Mouse (Mus musculus): ENCODE results near the gene Fzd10. TPM values are rescaled to one million over a fixed set of nuclear protein-coding genes. Genes with fewer than 3 reads are reported as not detected.

Fzd10 gene
- polyA plus RNA-seq, 1 experiment from 2014 or later, result 4.7 TPM

DNA sequence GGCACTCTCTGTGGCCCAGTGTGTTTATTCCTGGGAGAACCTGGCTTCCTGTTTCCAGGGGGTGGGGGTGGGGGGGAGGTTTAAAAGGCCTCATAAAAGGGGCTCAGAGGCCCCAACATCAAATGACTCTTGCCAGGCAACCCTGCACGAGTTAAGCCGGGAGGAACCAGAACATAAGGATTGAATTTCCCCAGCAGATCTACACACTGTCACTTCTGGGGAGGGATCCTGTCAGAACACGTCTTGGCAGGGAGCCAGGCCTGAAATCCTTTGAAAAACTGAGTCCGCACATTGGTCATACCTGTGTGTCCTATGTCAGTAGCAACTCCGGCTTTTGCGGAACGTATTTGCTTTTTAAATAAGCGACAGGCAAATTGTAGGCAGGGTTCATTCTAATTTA, 19.3 kb downstream of the Fzd10 start:
- Histone ChIP-seq H3K27ac (replicated peaks; ENCODE audit: low read depth, low read length) (peak overlapping the region; percentile 79), H3K4me3 (ENCODE audit: low read depth, low read length) (no peak overlapping the region), H3K9me3 (ENCODE audit: control insufficient read depth, low read length) (no peaks in the 10 kb centered on the region), H3K27me3 (replicated peaks; ENCODE audit: control insufficient read depth, insufficient read depth, low read length) (no peaks in the 10 kb centered on the region), H3K9ac (ENCODE audit: low read depth, low read length) (no peak overlapping the region), H3K4me2 (ENCODE audit: low read depth, low read length) (peak overlapping the region; percentile 28), H3K36me3 (ENCODE audit: control insufficient read depth, insufficient read depth, low read length) (no peaks in the 10 kb centered on the region), H3K4me1 (ENCODE audit: control insufficient read depth, insufficient read depth, low read length) (peaks cover 37% of the 10 kb centered on the region)
- ATAC-seq (ENCODE audit: low read depth) (peak; percentile 80), DNase-seq (ENCODE audit: low spot score) (peak; percentile 89)
- WGBS, result 14% methylated on average over 8 of the region's 8 CpGs

DNA sequence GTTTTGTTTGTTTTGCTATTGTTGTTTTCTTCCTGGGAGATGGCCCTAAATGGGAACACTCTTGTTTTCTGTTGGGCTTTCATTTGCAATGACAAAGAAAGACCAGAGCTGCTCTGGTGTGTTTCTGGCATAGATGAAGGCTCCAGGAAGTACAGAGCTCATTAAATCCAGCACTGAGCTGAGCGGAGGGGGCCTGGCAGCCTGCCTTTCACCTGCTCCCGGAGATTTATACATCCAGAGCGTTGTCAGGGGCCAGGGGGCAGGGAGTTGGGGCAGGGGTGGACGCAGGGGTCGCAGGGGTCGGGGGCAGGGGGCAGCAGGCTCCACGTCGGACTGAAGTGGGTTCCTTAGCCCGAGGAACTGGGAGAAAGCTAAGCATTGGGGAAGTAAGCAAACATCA, 19.8 kb downstream of the Fzd10 start:
- WGBS, result 2% methylated on average over 9 of the region's 9 CpGs
- H3K36me3 ChIP-seq (ENCODE audit: control insufficient read depth, insufficient read depth, low read length), result no peaks in the 10 kb centered on the region
- peak overlapping the region; percentile 79 for H3K27ac ChIP-seq (replicated peaks; ENCODE audit: low read depth, low read length)
- H3K9me3 ChIP-seq (ENCODE audit: control insufficient read depth, low read length), result no peaks in the 10 kb centered on the region
- no peak overlapping the region for H3K9ac ChIP-seq (ENCODE audit: low read depth, low read length)
- no peak overlapping the region for H3K4me3 ChIP-seq (ENCODE audit: low read depth, low read length)
- H3K27me3 ChIP-seq (replicated peaks; ENCODE audit: control insufficient read depth, insufficient read depth, low read length), result no peaks in the 10 kb centered on the region
- ATAC-seq (ENCODE audit: low read depth) (peak; percentile 61; the same call in 1 of the 2 replicates), DNase-seq (ENCODE audit: low spot score) (no peak)
- H3K4me1 ChIP-seq (ENCODE audit: control insufficient read depth, insufficient read depth, low read length), result peaks cover 37% of the 10 kb centered on the region
- H3K4me2 ChIP-seq (ENCODE audit: low read depth, low read length), result peak overlapping the region; percentile 25

DNA sequence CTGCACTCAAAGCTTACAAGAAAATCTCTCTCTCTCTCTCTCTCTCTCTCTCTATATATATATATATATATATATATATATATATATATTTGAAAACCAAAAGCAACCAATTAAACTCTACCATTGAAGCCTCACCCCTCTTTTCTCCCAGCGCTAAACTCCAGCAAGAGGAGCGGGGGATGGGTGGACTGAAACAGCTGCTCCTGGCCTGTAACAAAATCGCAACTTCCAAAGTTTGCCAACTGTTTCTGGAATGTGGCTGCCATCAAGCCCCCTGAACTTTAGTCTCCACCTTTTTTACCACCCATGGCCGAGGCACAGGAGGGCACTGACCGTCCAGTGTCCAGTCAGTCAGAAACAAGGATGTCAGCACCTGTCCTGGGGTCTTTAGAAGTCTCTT, 27.1 kb downstream of the Fzd10 start:
- Histone ChIP-seq H3K4me2 (ENCODE audit: low read depth, low read length) (no peak overlapping the region), H3K27me3 (replicated peaks; ENCODE audit: control insufficient read depth, insufficient read depth, low read length) (no peaks in the 10 kb centered on the region), H3K9ac (ENCODE audit: low read depth, low read length) (no peak overlapping the region), H3K4me3 (ENCODE audit: low read depth, low read length) (no peak overlapping the region), H3K9me3 (ENCODE audit: control insufficient read depth, low read length) (no peaks in the 10 kb centered on the region), H3K27ac (replicated peaks; ENCODE audit: low read depth, low read length) (no peak overlapping the region), H3K36me3 (ENCODE audit: control insufficient read depth, insufficient read depth, low read length) (no peaks in the 10 kb centered on the region), H3K4me1 (ENCODE audit: control insufficient read depth, insufficient read depth, low read length) (peaks cover 13% of the 10 kb centered on the region; the same call in 1 of the 2 replicates)
- DNase-seq (ENCODE audit: low spot score) (peak; percentile 67), ATAC-seq (ENCODE audit: low read depth) (no peak)
- 34% methylated on average over 5 of the region's 5 CpGs for WGBS

DNA sequence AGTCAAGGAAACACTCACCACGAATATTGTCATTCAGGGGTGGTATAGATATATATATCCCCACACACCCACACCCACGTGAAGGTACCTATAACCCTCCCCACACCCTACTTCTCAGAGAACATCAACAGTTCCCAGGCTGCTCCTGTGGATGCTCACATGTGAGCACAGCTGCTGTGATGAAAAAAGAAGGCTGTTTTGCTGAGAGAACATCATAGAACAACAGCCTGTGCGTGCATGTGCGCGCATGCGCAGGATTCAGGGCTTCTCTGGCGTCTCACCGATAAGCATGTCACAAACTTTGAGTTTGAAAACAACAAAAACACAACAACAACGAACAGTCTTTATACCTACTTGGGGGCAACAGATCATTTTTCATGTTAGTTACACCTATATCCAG, 36.0 kb downstream of the Fzd10 start:
- 48% methylated on average over 9 of the region's 9 CpGs for WGBS
- Histone ChIP-seq H3K4me1 (ENCODE audit: control insufficient read depth, insufficient read depth, low read length) (no peaks in the 10 kb centered on the region; the same call in 1 of the 2 replicates), H3K27ac (replicated peaks; ENCODE audit: low read depth, low read length) (peak overlapping the region; percentile 74), H3K4me3 (ENCODE audit: low read depth, low read length) (peak overlapping the region; percentile 26), H3K9ac (ENCODE audit: low read depth, low read length) (0 out of 2 replicates have a peak overlapping the region, but pooled peaks have one; percentile 16), H3K9me3 (ENCODE audit: control insufficient read depth, low read length) (no peaks in the 10 kb centered on the region), H3K4me2 (ENCODE audit: low read depth, low read length) (peak overlapping the region; percentile 47), H3K36me3 (ENCODE audit: control insufficient read depth, insufficient read depth, low read length) (no peaks in the 10 kb centered on the region), H3K27me3 (replicated peaks; ENCODE audit: control insufficient read depth, insufficient read depth, low read length) (no peaks in the 10 kb centered on the region)
- DNase-seq (ENCODE audit: low spot score) (peak; percentile 71), ATAC-seq (ENCODE audit: low read depth) (peak; percentile 60; the same call in 1 of the 2 replicates)

DNA sequence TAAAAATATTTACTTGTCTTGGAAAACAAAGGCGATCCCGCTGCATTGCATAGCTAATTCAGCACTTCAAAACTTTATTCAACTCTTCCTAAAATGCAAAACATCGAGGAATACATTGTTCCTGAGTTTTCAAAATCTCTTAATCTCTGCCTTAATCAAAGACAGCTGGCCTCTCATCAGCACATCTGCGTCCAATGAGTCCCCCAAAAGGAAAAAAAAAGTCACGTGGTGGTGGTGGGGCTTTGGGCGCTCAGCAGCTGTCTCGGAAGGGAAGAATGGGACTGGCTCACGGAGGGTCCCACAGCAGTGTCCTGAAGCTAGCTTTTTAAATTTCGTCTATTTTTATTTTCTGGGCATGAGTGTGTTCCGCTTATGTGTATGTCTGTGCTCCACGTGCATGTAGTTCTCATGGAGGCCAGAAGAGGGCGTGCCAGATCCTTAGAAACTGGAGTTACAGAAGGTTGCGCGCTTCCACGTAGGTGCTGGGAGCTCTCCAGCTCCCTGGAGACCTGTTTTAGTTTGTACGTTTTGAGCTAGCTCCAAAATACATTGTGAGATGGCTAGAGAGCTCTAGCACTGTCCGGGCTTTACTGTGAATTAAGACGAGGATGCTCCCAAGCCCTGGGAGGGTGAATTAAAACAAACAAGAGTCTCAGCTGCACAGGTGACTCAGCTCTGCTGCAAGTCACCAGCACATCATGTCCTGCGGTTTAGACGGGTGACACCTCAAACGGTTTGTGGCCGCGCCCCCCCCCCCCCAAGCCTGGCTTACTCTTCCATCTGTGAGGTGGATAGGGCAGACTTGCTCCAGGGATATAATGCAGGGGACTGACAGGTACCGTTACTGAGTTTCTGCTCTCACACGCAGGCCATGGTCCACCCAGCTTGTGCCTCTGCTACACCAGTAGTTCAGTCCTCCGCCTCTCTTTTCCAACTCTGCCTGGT, 36.7 kb downstream of the Fzd10 start:
- H3K27me3 ChIP-seq (replicated peaks; ENCODE audit: control insufficient read depth, insufficient read depth, low read length), result no peaks in the 10 kb centered on the region
- H3K4me3 ChIP-seq (ENCODE audit: low read depth, low read length), result peak overlapping the region; percentile 26
- H3K9ac ChIP-seq (ENCODE audit: low read depth, low read length), result no peak overlapping the region
- peak overlapping the region; percentile 47 for H3K4me2 ChIP-seq (ENCODE audit: low read depth, low read length)
- no peaks in the 10 kb centered on the region for H3K9me3 ChIP-seq (ENCODE audit: control insufficient read depth, low read length)
- peak overlapping the region; percentile 74 for H3K27ac ChIP-seq (replicated peaks; ENCODE audit: low read depth, low read length)
- DNase-seq (ENCODE audit: low spot score) (peak; percentile 89), ATAC-seq (ENCODE audit: low read depth) (peak; percentile 86)
- no peaks in the 10 kb centered on the region for H3K36me3 ChIP-seq (ENCODE audit: control insufficient read depth, insufficient read depth, low read length)
- H3K4me1 ChIP-seq (ENCODE audit: control insufficient read depth, insufficient read depth, low read length), result no peaks in the 10 kb centered on the region; the same call in 1 of the 2 replicates
- WGBS, result 56% methylated on average over 24 of the region's 26 CpGs

DNA sequence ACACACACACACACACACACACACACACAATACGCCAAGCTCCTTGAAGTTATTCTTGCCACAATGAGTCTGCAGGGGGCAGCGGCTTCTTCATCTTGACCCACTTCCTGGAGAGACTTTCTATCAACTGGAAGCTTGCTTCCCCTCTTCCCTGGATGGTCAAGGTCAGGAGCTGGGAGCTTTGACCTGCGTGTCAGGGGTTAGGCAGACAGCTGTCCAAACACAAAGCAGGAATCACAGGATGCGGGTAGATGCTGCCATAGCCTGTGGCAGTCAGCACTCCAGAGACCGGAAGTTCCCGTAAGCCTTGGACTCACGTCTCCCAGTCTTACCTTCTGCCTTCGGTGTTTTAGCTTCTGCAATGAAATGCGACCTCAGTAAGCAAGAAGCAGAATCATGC, 38.1 kb downstream of the Fzd10 start:
- Histone ChIP-seq H3K9me3 (ENCODE audit: control insufficient read depth, low read length) (no peaks in the 10 kb centered on the region), H3K4me1 (ENCODE audit: control insufficient read depth, insufficient read depth, low read length) (no peaks in the 10 kb centered on the region; the same call in 1 of the 2 replicates), H3K4me3 (ENCODE audit: low read depth, low read length) (no peak overlapping the region), H3K27ac (replicated peaks; ENCODE audit: low read depth, low read length) (no peak overlapping the region), H3K27me3 (replicated peaks; ENCODE audit: control insufficient read depth, insufficient read depth, low read length) (no peaks in the 10 kb centered on the region), H3K36me3 (ENCODE audit: control insufficient read depth, insufficient read depth, low read length) (no peaks in the 10 kb centered on the region), H3K4me2 (ENCODE audit: low read depth, low read length) (no peak overlapping the region), H3K9ac (ENCODE audit: low read depth, low read length) (no peak overlapping the region)
- 44% methylated on average over 9 of the region's 9 CpGs for WGBS
- no peak for DNase-seq (ENCODE audit: low spot score)
- no peak for ATAC-seq (ENCODE audit: low read depth)

DNA sequence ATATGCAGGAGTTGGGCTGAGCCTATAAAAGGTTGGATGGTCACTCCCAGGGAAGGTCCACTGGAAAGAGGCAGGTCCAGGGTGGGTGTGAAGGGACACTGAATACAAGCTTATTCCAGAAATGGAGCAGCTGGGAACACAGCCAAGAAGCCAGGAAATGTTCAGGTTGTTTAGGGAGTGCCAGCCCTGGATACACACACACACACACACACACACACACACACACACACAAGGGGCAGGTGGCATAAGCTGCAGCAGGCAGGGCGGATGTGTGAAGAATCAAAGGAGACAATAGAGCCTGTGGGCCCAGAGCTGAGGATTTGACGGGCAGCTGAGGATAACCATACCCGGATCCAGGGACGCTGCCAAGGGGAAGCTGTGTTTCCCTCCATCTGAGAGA, 42.4 kb downstream of the Fzd10 start:
- peaks cover 2% of the 10 kb centered on the region; the same call in 1 of the 2 replicates for H3K4me1 ChIP-seq (ENCODE audit: control insufficient read depth, insufficient read depth, low read length)
- H3K9me3 ChIP-seq (ENCODE audit: control insufficient read depth, low read length), result no peaks in the 10 kb centered on the region
- WGBS, result 73% methylated on average over 4 of the region's 4 CpGs
- H3K27ac ChIP-seq (replicated peaks; ENCODE audit: low read depth, low read length), result no peak overlapping the region
- ATAC-seq (ENCODE audit: low read depth) (no peak), DNase-seq (ENCODE audit: low spot score) (no peak)
- H3K9ac ChIP-seq (ENCODE audit: low read depth, low read length), result no peak overlapping the region
- no peak overlapping the region for H3K4me3 ChIP-seq (ENCODE audit: low read depth, low read length)
- no peaks in the 10 kb centered on the region for H3K27me3 ChIP-seq (replicated peaks; ENCODE audit: control insufficient read depth, insufficient read depth, low read length)
- no peak overlapping the region for H3K4me2 ChIP-seq (ENCODE audit: low read depth, low read length)
- H3K36me3 ChIP-seq (ENCODE audit: control insufficient read depth, insufficient read depth, low read length), result no peaks in the 10 kb centered on the region

DNA sequence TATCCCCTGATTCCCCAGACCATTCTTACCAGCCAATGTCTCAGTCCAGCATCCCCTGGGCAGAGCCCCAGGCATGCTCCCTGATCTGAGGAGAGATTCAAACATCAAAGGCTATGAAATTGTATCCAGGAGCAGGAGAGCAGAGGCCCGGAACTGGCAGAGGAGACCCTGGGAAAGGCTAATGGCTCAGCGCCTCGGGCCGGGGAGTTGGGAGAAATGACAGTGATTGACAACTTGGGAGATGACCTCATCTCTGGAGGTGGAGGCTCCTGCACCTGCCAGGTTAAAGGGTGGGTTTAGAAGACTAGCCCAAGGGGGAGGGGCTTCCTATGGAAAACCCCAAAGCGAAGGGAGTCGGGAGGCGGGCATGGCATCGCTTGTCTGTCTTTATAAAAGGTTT, 45.1 kb downstream of the Fzd10 start:
- no peak for ATAC-seq (ENCODE audit: low read depth)

More for the DNA sequence above, 45.1 kb downstream of the Fzd10 start:
- DNase-seq (ENCODE audit: low spot score), result no peak
- H3K36me3 ChIP-seq (ENCODE audit: control insufficient read depth, insufficient read depth, low read length), result no peaks in the 10 kb centered on the region
- peaks cover 2% of the 10 kb centered on the region; the same call in 1 of the 2 replicates for H3K4me1 ChIP-seq (ENCODE audit: control insufficient read depth, insufficient read depth, low read length)
- 42% methylated on average over 8 of the region's 8 CpGs for WGBS
- H3K27me3 ChIP-seq (replicated peaks; ENCODE audit: control insufficient read depth, insufficient read depth, low read length), result no peaks in the 10 kb centered on the region
- no peaks in the 10 kb centered on the region for H3K9me3 ChIP-seq (ENCODE audit: control insufficient read depth, low read length)
- no peak overlapping the region for H3K4me2 ChIP-seq (ENCODE audit: low read depth, low read length)
- no peak overlapping the region for H3K4me3 ChIP-seq (ENCODE audit: low read depth, low read length)
- no peak overlapping the region for H3K9ac ChIP-seq (ENCODE audit: low read depth, low read length)
- no peak overlapping the region for H3K27ac ChIP-seq (replicated peaks; ENCODE audit: low read depth, low read length)
